Comparison of ENCODE assay signal across 18 mouse cellular contexts in genomic region chr3:141792106-141792505, GRCm38 (mm10).
A peak's percentile ranks its signal among the peaks of the same experiment; 100 is the strongest.
DNase-seq lines count a peak whose midpoint lies in the region; ATAC-seq and TF ChIP-seq lines count a peak whose summit lies in the region.
"Had no signal": no experiment of that assay in that cellular context is flagged by ENCODE, and none has a peak within 500 bp of the region (broad histone marks: within the 10 kb centered on the region; RNA-seq: fewer than 3 reads in every experiment).

No protein-coding gene starts in this region.

- no peak overlapping the region for H3K27ac ChIP-seq in stomach, postnatal 0 days (replicated peaks)
- H3K27ac ChIP-seq: forebrain, embryonic 15.5 days; hindbrain, embryonic 15.5 days; kidney, postnatal 0 days; liver, embryonic 13.5 days had no signal

- TF ChIP-seq CTCF in stomach, postnatal 0 days (IDR thresholded peaks at IDR 0.05; ENCODE audit: low read depth), result no peak

- intact Hi-C loops in left cerebral cortex, postnatal 4 days (cut with DNase I), result no loop called here
- intact Hi-C loops in left cerebral cortex, postnatal 25 days (cut with DNase I), result no loop called here

- ATAC-seq in frontal cortex, adult (ENCODE audit: low TSS enrichment), result 0 out of 2 replicates have a peak, but pooled peaks have one; percentile 25
- no peak for ATAC-seq in stomach, postnatal 0 days (ENCODE audit: low FRiP score, low TSS enrichment)
- ATAC-seq: forebrain, embryonic 15.5 days had no signal

- no peak for TF ChIP-seq EP300 in stomach, postnatal 0 days (optimal IDR thresholded peaks at IDR 0.05)

- H3K4me3 ChIP-seq in stomach, postnatal 0 days (ENCODE audit: low read depth, low read length), result no peak overlapping the region
- H3K4me3 ChIP-seq: erythroblast, embryonic 14.5 days; forebrain, embryonic 15.5 days; hindbrain, embryonic 15.5 days; liver, embryonic 13.5 days had no signal

- no peak overlapping the region for H3K4me2 ChIP-seq in stomach, postnatal 0 days (replicated peaks; ENCODE audit: low read depth)
- H3K4me2 ChIP-seq: forebrain, embryonic 15.5 days; hindbrain, embryonic 15.5 days; liver, embryonic 13.5 days had no signal

- DNase-seq in frontal cortex, postnatal 10 days (ENCODE audit: low spot score in 2 of 2), result no peak
- peak; percentile 27 for DNase-seq in left cerebral cortex, postnatal 4 days
- DNase-seq in left cerebral cortex, postnatal 25 days (ENCODE audit: low spot score in 2 of 2), result no peak
- peak; percentile 5 to 28 for DNase-seq in thymus, postnatal 36 days
- no peak for DNase-seq in thymus, postnatal 0 days (ENCODE audit: low spot score)
- DNase-seq in testis, postnatal 14 days (ENCODE audit: low spot score), result peak; percentile 51
- no peak for DNase-seq in stomach, postnatal 0 days (ENCODE audit: low spot score)
- DNase-seq: adrenal gland, adult 8-10 months; gastrocnemius, postnatal 25 days; heart, postnatal 10 days; liver, embryonic 13.5 days; midbrain, embryonic 14.5 days had no signal

- H3K4me1 ChIP-seq in stomach, postnatal 0 days (replicated peaks; ENCODE audit: control insufficient read depth, insufficient read depth), result no peaks in the 10 kb centered on the region
- H3K4me1 ChIP-seq: liver, embryonic 13.5 days had no signal

- no peaks in the 10 kb centered on the region for H3K36me3 ChIP-seq in stomach, postnatal 0 days (ENCODE audit: control insufficient read depth, insufficient read depth, low read length)
- H3K36me3 ChIP-seq: forebrain, embryonic 15.5 days; G1E; hindbrain, embryonic 15.5 days; liver, embryonic 13.5 days had no signal

- no peaks in the 10 kb centered on the region for H3K27me3 ChIP-seq in stomach, postnatal 0 days (ENCODE audit: control insufficient read depth, insufficient read depth, low read length)
- H3K27me3 ChIP-seq: forebrain, embryonic 15.5 days; hindbrain, embryonic 15.5 days; liver, embryonic 13.5 days had no signal

- H3K9me3 ChIP-seq in stomach, postnatal 0 days (ENCODE audit: control insufficient read depth, low read length), result no peaks in the 10 kb centered on the region
- H3K9me3 ChIP-seq: forebrain, embryonic 15.5 days; G1E; hindbrain, embryonic 15.5 days; liver, embryonic 13.5 days had no signal

- 83% methylated on average over 1 of the region's 1 CpGs for WGBS in stomach, postnatal 0 days

- H3K9ac ChIP-seq in stomach, postnatal 0 days (ENCODE audit: low read length), result no peak overlapping the region
- H3K9ac ChIP-seq: forebrain, embryonic 15.5 days; hindbrain, embryonic 15.5 days; liver, embryonic 13.5 days had no signal

Comparison
In these comparisons a context has a peak if more than half of its experiments do, and no peak if none do; other contexts are left out.
1. DNase-seq: peak in left cerebral cortex, postnatal 4 days (single experiment), thymus, postnatal 36 days (2 of 2) and testis, postnatal 14 days (single experiment); none in frontal cortex, postnatal 10 days (0 of 2), left cerebral cortex, postnatal 25 days (0 of 2), thymus, postnatal 0 days (single experiment) and stomach, postnatal 0 days (single experiment).